Mouse (Mus musculus): Measurements from ENCODE around the gene Adam15.

GRCm38 (mm10) chr3:89291874-89292273 lies 57.9 kb downstream of the Adam15 start:
- no peak for TF ChIP-seq CHD2 (IDR thresholded peaks at IDR 0.05; ENCODE audit: low read depth, low read length)
- TF ChIP-seq MAFK (IDR thresholded peaks at IDR 0.05; ENCODE audit: insufficient read depth, low read depth, low read length), result no peak
- TF ChIP-seq ZC3H11A (IDR thresholded peaks at IDR 0.05; ENCODE audit: borderline replicate concordance, low read depth, low read length), result no peak
- no peak for TF ChIP-seq HCFC1 (IDR thresholded peaks at IDR 0.05; ENCODE audit: borderline replicate concordance, insufficient read depth, low read length)

Measured in ES-E14 (cell line).